Mouse (Mus musculus): ENCODE results near the gene Mpzl1.

- TF ChIP-seq POLR2A (IDR thresholded peaks at IDR 0.05; ENCODE audit: low read depth, low read length): no peak
- TF ChIP-seq CTCF (conservative IDR thresholded peaks at IDR 0.05; ENCODE audit: insufficient read depth, insufficient read length, low read depth, low read length): no peak
Measured at GRCm38 (mm10) chr1:165617166-165617891, 17.0 kb downstream of the Mpzl1 start.

Data from kidney, adult 2 months (tissue).